Mouse (Mus musculus): ENCODE data around the gene Tmem102.
A peak's percentile ranks its signal among the peaks of the same experiment; 100 is the strongest.

Gene Tmem102

DNA sequence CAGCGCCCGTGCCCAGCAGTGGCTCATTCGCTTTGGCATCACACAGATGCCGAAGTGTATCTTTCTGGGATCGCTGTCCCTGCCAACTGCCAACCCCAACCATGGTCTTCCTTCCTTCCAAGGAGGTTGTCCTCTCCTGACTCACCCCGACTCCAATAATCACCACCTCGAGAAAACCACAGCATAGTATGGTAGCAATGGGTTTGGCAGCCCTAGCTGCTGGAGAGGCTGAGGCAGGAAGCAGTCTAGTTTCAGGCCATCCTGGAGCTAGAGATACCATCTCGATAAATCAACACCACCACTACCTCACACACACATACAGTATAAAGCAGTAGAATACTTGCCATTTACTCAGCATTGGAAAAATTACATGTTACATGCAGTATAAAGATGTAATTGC is 13.4 kb upstream of the Tmem102 start:
- no peak for DNase-seq (ENCODE audit: low read depth, low spot score)

DNA sequence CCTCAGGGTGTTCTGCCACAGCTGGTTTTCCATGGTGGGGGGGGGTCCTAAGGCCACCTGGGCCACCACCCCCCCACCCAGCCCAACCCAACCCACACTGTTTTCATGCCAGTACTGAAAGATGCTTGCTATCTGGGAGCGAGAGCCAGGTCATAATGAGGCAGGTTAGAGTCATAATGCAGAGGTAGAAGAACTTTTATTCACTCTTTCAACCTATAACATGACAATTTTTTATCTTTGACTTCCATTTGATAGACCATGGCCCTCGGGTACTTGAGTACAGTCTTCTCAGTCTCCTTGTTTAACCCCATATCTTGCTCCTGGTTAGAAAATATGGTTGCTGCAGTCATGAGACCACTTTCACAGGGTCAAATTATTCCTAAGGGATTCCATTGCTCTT is 12.9 kb upstream of the Tmem102 start, which contains the start of gene Spem2:
Gene Spem2 (minus strand): TSS at position 101 of the 400 bp plus-strand sequence.
- no peak for DNase-seq (ENCODE audit: low read depth, low spot score)

GRCm38 (mm10) chr11:69816520-69816919 is 11.1 kb upstream of the Tmem102 start:
- no peak for DNase-seq (ENCODE audit: low read depth, low spot score)

DNA sequence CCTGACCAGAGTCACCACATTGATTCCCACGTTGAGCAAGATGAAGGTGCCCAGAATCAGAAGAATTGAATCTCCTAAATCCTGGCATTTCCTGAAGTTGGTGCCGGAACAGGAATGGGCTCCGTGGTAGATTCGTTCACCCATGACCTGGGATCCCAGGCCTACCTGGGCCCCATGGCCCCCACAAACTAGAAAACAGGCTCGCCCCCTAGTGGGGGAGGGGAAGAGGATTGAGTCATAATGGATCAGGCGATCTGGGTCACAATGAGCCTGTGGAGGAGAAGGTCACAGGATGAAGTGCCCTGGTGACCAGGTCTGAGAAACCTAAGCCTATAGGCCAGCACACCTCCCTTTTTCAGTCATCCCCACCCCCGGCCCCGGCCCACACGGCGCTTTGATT is 9.7 kb upstream of the Tmem102 start, which contains the start of gene Gm39566:
Gene Gm39566 (minus strand): TSS at position 144 of the 400 bp plus-strand sequence.
- DNase-seq (ENCODE audit: low read depth, low spot score): no peak

DNA sequence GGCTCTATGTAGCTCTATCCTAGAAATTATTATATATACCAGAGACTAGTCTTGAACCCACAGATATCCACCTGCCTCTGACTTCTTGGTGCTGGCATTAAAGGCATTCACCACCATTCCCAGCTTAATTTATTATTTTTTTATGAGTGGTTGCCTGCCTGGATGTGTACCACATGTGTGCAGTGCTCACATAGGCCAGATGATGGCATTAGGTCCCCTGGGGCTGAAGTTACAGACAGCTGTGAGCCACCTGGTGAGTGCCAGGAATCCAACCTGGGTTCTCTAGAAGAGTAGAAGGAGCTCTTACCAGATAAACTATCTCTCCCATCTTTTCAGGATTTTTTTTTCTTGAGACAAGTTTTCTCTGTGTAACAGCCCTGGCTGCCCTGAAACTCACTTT is 4.9 kb upstream of the Tmem102 start:
- no peak for DNase-seq (ENCODE audit: low read depth, low spot score)

DNA sequence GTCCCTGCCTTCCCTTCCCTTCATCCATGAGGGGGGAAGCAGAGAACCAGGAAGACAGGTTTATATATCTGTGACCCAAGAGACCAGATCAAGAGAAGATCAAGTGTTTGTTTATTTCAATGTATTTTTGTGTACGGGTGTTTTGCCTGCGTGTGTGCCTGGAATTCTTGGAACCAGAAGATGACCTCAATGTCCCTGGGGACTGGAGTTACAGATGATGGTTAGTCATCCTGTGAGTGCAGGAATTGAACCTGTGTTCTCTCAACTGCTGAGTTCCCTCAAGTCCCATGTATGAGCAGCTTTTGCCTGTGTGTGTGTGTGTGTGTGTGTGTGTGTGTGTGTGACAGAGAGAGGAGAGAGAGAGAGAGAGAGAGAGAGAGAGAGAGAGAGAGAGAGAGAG is 2.2 kb upstream of the Tmem102 start:
- DNase-seq (ENCODE audit: low read depth, low spot score): no peak

GRCm38 (mm10) chr11:69806378-69806777 is 954 bp upstream of the Tmem102 start:
- DNase-seq (ENCODE audit: low read depth, low spot score): no peak

- DNase-seq (ENCODE audit: low read depth, low spot score): no peak
These were observed 828 bp downstream of the Tmem102 start for GRCm38 (mm10) chr11:69804652-69804940.

GRCm38 (mm10) chr11:69803786-69804651 is 1.4 kb downstream of the Tmem102 start:
- peak; percentile 54 for DNase-seq (ENCODE audit: low read depth, low spot score)

DNA sequence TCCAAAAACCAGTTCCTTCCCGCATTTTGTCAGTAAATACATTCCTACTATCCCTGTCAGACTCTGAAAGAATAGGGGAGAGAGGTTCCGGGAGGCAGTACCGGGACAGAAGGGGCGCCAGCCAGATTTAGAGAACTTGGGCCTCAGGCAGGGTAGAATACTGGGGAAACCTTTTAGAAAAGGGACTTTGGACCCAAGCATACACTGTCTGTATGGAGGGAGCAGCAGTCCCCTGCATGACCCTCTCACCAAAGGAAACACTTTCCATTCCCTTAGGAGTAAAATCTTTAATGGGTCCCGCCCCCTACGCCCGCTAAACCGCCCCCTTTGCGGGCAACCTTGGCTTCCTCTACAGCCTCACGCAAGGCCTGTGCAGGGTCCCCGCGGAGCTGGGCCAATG is 2.1 kb downstream of the Tmem102 start:
- DNase-seq (ENCODE audit: low read depth, low spot score): no peak

DNA sequence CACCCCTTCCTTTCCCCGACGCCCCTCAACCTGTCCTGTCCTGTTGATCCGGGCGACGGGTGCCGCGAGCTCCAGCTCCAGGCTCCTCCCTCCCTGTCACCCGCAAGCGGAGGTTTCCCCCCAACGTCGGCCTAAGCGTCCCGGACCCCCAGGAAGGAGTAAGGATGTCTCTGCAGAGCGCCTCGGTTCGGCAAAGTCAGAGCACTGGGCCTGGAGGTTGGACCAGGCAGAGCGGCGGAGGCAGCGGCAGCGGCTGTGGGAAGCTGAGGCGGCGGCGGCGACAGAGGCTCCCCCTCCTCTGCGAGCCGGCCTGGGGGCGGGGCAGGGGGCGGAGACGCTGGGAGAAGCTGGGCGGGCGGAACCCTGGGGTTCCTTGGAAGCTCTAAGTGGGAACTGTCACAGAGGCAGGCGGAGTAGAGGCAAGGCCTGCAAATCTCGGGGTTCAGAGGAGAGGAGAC is 2.7 kb downstream of the Tmem102 start:
- DNase-seq (ENCODE audit: low read depth, low spot score): no peak

GRCm38 (mm10) chr11:69801379-69801977 is 3.9 kb downstream of the Tmem102 start, which contains the start of gene Fgf11:
Gene Fgf11, minus strand, starts transcription at chr11:69801857.
- no peak for DNase-seq (ENCODE audit: low read depth, low spot score)

- no peak for DNase-seq (ENCODE audit: low read depth, low spot score)
These were observed 4.8 kb downstream of the Tmem102 start for GRCm38 (mm10) chr11:69800392-69801197.

- DNase-seq (ENCODE audit: low read depth, low spot score): no peak
These were observed 5.4 kb downstream of the Tmem102 start for GRCm38 (mm10) chr11:69800138-69800391.

GRCm38 (mm10) chr11:69799394-69800137 is 5.9 kb downstream of the Tmem102 start:
- DNase-seq (ENCODE audit: low read depth, low spot score): no peak

DNA sequence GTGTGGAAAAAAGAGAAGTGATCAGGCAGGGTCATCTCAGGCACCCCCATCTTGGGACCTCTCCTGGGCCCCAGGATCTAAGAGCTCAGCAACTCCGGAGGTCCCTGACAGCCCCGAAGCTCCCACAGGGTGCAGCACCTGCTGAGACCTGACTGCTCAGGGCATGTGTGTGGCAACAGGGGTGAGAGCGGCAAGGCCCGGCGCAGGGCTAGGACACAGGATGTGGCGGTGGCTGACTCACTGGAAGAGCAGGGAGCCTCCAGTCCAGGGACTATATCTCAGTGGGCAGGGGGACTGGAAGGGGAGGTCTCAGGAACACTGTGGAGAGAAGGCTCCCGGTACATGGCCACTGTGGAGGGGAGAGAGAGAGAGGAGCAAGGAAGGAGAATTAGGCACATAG is 7.5 kb downstream of the Tmem102 start:
- no peak for DNase-seq (ENCODE audit: low read depth, low spot score)

- DNase-seq (ENCODE audit: low read depth, low spot score): no peak
These were observed 9.4 kb downstream of the Tmem102 start for GRCm38 (mm10) chr11:69795983-69796435.

- DNase-seq (ENCODE audit: low read depth, low spot score): peak; percentile 86
These were observed 10.0 kb downstream of the Tmem102 start, which contains the start of gene Chrnb1 for GRCm38 (mm10) chr11:69795168-69795982. Gene Chrnb1, minus strand, starts transcription at chr11:69795943.

- no peak for DNase-seq (ENCODE audit: low read depth, low spot score)
These were observed 12.0 kb downstream of the Tmem102 start for GRCm38 (mm10) chr11:69793429-69793828.

DNA sequence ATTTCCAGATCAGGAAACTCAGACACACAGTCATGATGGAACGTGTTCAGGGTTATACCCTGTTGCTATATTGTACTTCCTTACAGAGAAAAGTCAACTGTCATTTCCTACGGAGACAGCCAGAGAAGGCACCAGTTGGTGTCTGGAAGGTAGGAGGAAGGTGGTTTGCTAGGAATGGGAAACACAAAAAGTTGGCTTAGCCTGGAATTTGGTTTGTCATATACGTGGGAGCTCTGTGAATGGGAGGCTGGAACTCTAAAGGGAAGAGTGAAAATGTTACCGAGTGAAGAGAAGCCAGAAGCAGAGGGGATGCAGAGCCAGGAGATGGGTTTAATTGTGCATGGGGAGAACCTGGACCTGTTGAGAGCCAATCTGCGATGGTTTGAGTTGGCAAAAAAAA is 14.0 kb downstream of the Tmem102 start:
- DNase-seq (ENCODE audit: low read depth, low spot score): no peak

DNA sequence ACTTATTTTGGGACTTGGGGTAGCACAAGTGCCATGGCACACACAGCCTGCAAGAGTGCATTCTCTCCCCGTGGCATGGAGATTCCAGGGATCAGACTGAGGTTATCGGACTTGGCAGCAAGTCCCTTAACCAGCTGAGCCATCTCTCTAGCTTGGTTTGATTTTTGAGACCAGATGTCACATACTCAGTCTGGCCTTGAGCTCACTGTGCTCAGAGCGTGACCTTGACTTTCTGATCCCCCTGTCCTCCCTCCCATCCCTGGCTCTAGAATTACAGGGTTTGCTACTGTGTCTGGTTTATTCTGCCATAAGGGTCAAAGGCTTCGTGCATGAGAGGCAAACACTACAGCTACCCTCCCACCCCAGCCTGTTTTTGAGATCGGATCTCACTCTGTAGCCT is 16.0 kb downstream of the Tmem102 start:
- no peak for DNase-seq (ENCODE audit: low read depth, low spot score)
